Mouse (Mus musculus): ENCODE results near the gene P4hb. TPM values are rescaled to one million over a fixed set of nuclear protein-coding genes. Genes with fewer than 3 reads are reported as not detected.

The P4hb gene
- polyA plus RNA-seq, 1 experiment: 705 TPM

DNA sequence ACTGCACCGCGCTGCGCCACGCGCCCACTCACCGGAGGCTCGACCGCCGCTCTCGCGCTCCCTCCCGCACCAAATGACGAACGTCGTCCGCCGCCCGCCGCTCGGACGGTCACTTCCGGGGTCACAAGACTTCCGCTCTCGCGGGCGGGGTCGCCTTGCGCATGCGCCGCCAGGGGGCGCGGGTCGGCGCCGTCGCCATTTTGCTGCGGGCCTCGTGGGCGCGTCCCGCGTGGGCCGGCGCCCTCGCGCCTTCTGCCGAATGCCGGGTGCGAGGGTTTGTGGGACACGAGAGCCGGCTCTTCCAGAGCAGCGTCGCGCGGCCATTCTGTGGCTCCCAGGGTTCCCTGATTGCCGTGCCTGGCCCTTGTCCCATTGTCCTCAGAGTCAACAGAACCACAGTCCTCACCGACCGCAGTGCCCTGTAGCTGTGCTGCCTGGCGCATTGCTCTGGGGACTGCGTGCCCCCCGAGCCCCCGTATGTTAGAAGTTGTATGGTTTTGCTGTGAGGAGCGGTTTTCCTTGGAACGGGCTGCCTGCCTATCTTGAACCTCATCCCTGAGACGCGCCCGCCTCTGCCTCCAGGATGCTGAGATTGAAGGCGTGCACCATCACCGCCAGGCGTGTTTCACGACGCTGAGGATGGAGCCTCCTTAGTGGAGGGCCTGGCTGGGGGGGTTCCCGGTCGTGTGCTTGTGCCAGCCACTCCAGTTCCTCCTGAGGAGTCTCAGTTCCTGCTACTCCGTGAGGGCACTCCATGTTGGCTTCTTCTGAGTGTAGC, 8.6 kb upstream of the P4hb start, which contains the start of gene Arhgdia:
Arhgdia (minus strand) TSS at position 135 of the 778 bp plus-strand sequence.
- peaks cover 33% of the 10 kb centered on the region for H3K36me3 ChIP-seq (ENCODE audit: control insufficient read depth, insufficient read depth, low read length)
- 2% methylated on average over 70 of the region's 75 CpGs for WGBS
- H3K4me3 ChIP-seq (ENCODE audit: low read depth, low read length): peak within 1 kb of the TSS; percentile 81
- H3K27me3 ChIP-seq (ENCODE audit: control insufficient read depth, insufficient read depth, low read length): no peaks in the 10 kb centered on the region
- peak within 1 kb of the TSS; percentile 73 for H3K27ac ChIP-seq (ENCODE audit: insufficient read depth, low read depth, low read length)
- peak; percentile 94 for TF ChIP-seq POLR2A (IDR thresholded peaks at IDR 0.05; ENCODE audit: low read depth, low read length)
- TF ChIP-seq CTCF (IDR thresholded peaks at IDR 0.05; ENCODE audit: extremely low read depth, insufficient read length, insufficient replicate concordance, low read depth, low read length): peak; percentile 38; the same call in 1 of the 2 replicates
- H3K4me1 ChIP-seq (ENCODE audit: control insufficient read depth, insufficient read depth, insufficient read length, low read length): peaks cover 34% of the 10 kb centered on the region

DNA sequence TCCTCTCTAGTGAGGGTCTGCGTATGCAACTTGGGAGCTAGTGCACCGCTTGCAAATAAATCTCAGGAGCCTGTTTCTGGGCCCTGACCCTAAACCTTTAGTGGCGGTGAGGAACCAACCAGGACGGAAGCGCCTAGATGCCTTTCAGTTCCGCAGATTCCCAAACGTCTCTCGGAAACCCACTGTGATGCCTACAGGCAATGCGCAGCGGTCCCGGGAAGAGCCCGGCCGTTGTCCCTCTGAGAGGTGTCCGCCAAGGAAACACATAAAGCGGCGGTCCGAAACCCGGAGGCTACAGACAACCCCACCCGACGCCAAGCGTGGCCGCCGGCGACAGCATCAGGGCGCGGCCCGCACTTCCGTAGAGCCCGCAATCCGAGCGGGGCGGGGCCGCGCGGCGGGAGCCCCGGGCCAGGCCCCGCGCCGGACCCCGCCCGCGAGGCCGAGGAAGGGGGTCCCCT, 7.8 kb upstream of the P4hb start:
- TF ChIP-seq POLR2A (IDR thresholded peaks at IDR 0.05; ENCODE audit: low read depth, low read length) (no peak), CTCF (IDR thresholded peaks at IDR 0.05; ENCODE audit: extremely low read depth, insufficient read length, insufficient replicate concordance, low read depth, low read length) (no peak)
- Histone ChIP-seq H3K27me3 (ENCODE audit: control insufficient read depth, insufficient read depth, low read length) (no peaks in the 10 kb centered on the region), H3K36me3 (ENCODE audit: control insufficient read depth, insufficient read depth, low read length) (peaks cover 31% of the 10 kb centered on the region), H3K27ac (ENCODE audit: insufficient read depth, low read depth, low read length) (peak overlapping the region; percentile 73), H3K4me1 (ENCODE audit: control insufficient read depth, insufficient read depth, insufficient read length, low read length) (peaks cover 38% of the 10 kb centered on the region), H3K4me3 (ENCODE audit: low read depth, low read length) (peak overlapping the region; percentile 81)
- under 1% methylated on average over 44 of the region's 44 CpGs for WGBS

DNA sequence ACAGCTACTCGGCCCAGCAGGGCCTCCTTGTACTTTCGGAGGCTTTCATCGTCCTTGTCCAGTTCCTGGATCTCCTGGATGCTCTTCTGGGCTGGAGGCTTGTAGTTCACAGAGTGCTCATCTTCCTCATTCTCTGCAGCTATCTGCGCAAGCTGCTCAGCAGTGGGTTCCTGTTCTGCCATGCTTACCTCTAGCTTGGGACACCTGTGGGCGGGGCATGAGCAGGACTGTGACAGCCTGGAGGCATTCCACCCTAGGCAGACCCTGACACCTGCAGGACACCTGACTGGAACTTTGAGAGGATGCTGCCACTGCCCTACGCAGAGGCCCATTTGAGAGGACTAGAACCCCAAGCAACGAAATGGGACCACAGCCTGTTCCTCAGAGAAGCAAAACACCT, 7.1 kb upstream of the P4hb start:
- TF ChIP-seq CTCF (IDR thresholded peaks at IDR 0.05; ENCODE audit: extremely low read depth, insufficient read length, insufficient replicate concordance, low read depth, low read length): no peak
- TF ChIP-seq POLR2A (IDR thresholded peaks at IDR 0.05; ENCODE audit: low read depth, low read length): no peak; the same call in 1 of the 2 replicates
- Histone ChIP-seq H3K36me3 (ENCODE audit: control insufficient read depth, insufficient read depth, low read length) (peaks cover 26% of the 10 kb centered on the region), H3K4me1 (ENCODE audit: control insufficient read depth, insufficient read depth, insufficient read length, low read length) (peaks cover 38% of the 10 kb centered on the region), H3K27me3 (ENCODE audit: control insufficient read depth, insufficient read depth, low read length) (no peaks in the 10 kb centered on the region), H3K4me3 (ENCODE audit: low read depth, low read length) (peak overlapping the region; percentile 81), H3K27ac (ENCODE audit: insufficient read depth, low read depth, low read length) (peak overlapping the region; percentile 73)
- WGBS: 21% methylated on average over 7 of the region's 7 CpGs

- H3K27me3 ChIP-seq (ENCODE audit: control insufficient read depth, insufficient read depth, low read length): no peaks in the 10 kb centered on the region
- H3K27ac ChIP-seq (ENCODE audit: insufficient read depth, low read depth, low read length): peak overlapping the region; percentile 73
- WGBS: 52% methylated on average over 15 of the region's 15 CpGs
- peaks cover 26% of the 10 kb centered on the region for H3K36me3 ChIP-seq (ENCODE audit: control insufficient read depth, insufficient read depth, low read length)
- H3K4me3 ChIP-seq (ENCODE audit: low read depth, low read length): peak overlapping the region; percentile 81
- TF ChIP-seq POLR2A (IDR thresholded peaks at IDR 0.05; ENCODE audit: low read depth, low read length): peak; percentile 31; the same call in 1 of the 2 replicates
- peak; percentile 91; the same call in 1 of the 2 replicates for TF ChIP-seq CTCF (IDR thresholded peaks at IDR 0.05; ENCODE audit: extremely low read depth, insufficient read length, insufficient replicate concordance, low read depth, low read length)
- peaks cover 38% of the 10 kb centered on the region for H3K4me1 ChIP-seq (ENCODE audit: control insufficient read depth, insufficient read depth, insufficient read length, low read length)
Observed at GRCm38 (mm10) chr11:120579316-120580107, 6.5 kb upstream of the P4hb start.

DNA sequence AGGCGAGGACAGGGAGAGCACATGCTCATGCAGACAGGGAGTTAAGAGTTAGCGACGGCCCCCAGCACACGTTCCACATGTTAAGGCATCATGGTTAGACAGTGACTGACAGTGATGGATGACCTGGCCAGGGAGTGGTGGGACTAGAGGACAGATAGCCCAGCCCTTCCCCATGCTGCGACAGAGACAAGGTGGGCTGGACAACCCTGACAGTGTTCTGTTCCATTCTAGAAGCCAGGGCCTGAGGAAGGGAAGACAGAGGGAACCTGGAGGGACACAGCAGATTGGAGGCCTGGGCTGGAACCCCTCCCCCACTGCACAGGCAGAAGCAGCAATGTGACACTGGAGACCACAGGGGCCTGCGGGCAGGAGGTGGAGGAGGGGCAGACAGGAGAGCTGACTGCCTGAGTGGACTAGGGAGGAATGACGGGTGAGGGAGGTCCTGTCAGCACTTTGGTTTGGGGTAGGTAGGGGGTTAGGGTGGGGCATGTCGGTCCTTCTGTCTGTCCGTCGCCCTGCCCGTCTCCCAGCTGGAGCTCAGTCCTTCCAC, 5.7 kb upstream of the P4hb start:
- H3K27me3 ChIP-seq (ENCODE audit: control insufficient read depth, insufficient read depth, low read length): no peaks in the 10 kb centered on the region
- peaks cover 26% of the 10 kb centered on the region for H3K36me3 ChIP-seq (ENCODE audit: control insufficient read depth, insufficient read depth, low read length)
- WGBS: 92% methylated on average over 11 of the region's 11 CpGs
- H3K27ac ChIP-seq (ENCODE audit: insufficient read depth, low read depth, low read length): no peak overlapping the region
- H3K4me3 ChIP-seq (ENCODE audit: low read depth, low read length): no peak overlapping the region
- no peak for TF ChIP-seq POLR2A (IDR thresholded peaks at IDR 0.05; ENCODE audit: low read depth, low read length)
- TF ChIP-seq CTCF (IDR thresholded peaks at IDR 0.05; ENCODE audit: extremely low read depth, insufficient read length, insufficient replicate concordance, low read depth, low read length): no peak
- H3K4me1 ChIP-seq (ENCODE audit: control insufficient read depth, insufficient read depth, insufficient read length, low read length): peaks cover 41% of the 10 kb centered on the region

- Histone ChIP-seq H3K4me3 (ENCODE audit: low read depth, low read length) (no peak overlapping the region), H3K4me1 (ENCODE audit: control insufficient read depth, insufficient read depth, insufficient read length, low read length) (peaks cover 41% of the 10 kb centered on the region)
- 63% methylated on average over 10 of the region's 10 CpGs for WGBS
Observed at GRCm38 (mm10) chr11:120578024-120578693, 5.1 kb upstream of the P4hb start.

More at GRCm38 (mm10) chr11:120578024-120578693, 5.1 kb upstream of the P4hb start:
- Histone ChIP-seq H3K27ac (ENCODE audit: insufficient read depth, low read depth, low read length) (peak overlapping the region; percentile 93), H3K36me3 (ENCODE audit: control insufficient read depth, insufficient read depth, low read length) (peaks cover 26% of the 10 kb centered on the region), H3K27me3 (ENCODE audit: control insufficient read depth, insufficient read depth, low read length) (no peaks in the 10 kb centered on the region)
- TF ChIP-seq POLR2A (IDR thresholded peaks at IDR 0.05; ENCODE audit: low read depth, low read length): no peak
- no peak for TF ChIP-seq CTCF (IDR thresholded peaks at IDR 0.05; ENCODE audit: extremely low read depth, insufficient read length, insufficient replicate concordance, low read depth, low read length)
